Mouse (Mus musculus): ENCODE measurements around the gene Tmem200a. TPM values are rescaled to one million over a fixed set of nuclear protein-coding genes. Genes with fewer than 3 reads are reported as not detected.
A peak's percentile ranks its signal among the peaks of the same experiment; 100 is the strongest.

Tmem200a gene
- polyA plus RNA-seq, 1 experiment from 2014 or later, result 3.0 TPM

GRCm38 (mm10) chr10:25929401-25930150 is 149.3 kb downstream of the Tmem200a start:
- no peak overlapping the region for H3K4me3 ChIP-seq (replicated peaks; ENCODE audit: low read depth, low read length)
- no peak for TF ChIP-seq CTCF (IDR thresholded peaks at IDR 0.05; ENCODE audit: low read depth)
- H3K9me3 ChIP-seq (replicated peaks; ENCODE audit: low read length), result no peaks in the 10 kb centered on the region
- no peak overlapping the region for H3K9ac ChIP-seq (ENCODE audit: low read depth, low read length)
- no peak overlapping the region for H3K27ac ChIP-seq
- no peak overlapping the region for H3K4me2 ChIP-seq (ENCODE audit: low read length)
- no peaks in the 10 kb centered on the region for H3K36me3 ChIP-seq (ENCODE audit: insufficient read depth, low read length)
- H3K27me3 ChIP-seq (ENCODE audit: insufficient read depth, low read length), result no peaks in the 10 kb centered on the region
- H3K4me1 ChIP-seq (replicated peaks; ENCODE audit: insufficient read depth, low read length), result 0 out of 2 replicates have a peak, but pooled peaks cover 7% of the 10 kb centered on the region
- DNase-seq (ENCODE audit: low spot score) (peak; percentile 39), ATAC-seq (replicated peaks; ENCODE audit: low FRiP score, low read depth) (no peak)
- WGBS, result 26% methylated on average over 12 of the region's 12 CpGs

- ATAC-seq (replicated peaks; ENCODE audit: low FRiP score, low read depth) (peak; percentile 61; the same call in 1 of the 2 replicates), DNase-seq (ENCODE audit: low spot score) (peak; percentile 33)
- Histone ChIP-seq H3K36me3 (ENCODE audit: insufficient read depth, low read length) (no peaks in the 10 kb centered on the region), H3K4me1 (replicated peaks; ENCODE audit: insufficient read depth, low read length) (0 out of 2 replicates have a peak, but pooled peaks cover 7% of the 10 kb centered on the region), H3K27me3 (ENCODE audit: insufficient read depth, low read length) (no peaks in the 10 kb centered on the region), H3K9ac (ENCODE audit: low read depth, low read length) (no peak overlapping the region), H3K9me3 (replicated peaks; ENCODE audit: low read length) (no peaks in the 10 kb centered on the region), H3K27ac (no peak overlapping the region), H3K4me2 (ENCODE audit: low read length) (no peak overlapping the region), H3K4me3 (replicated peaks; ENCODE audit: low read depth, low read length) (no peak overlapping the region)
- 20% methylated on average over 8 of the region's 8 CpGs for WGBS
- TF ChIP-seq CTCF (IDR thresholded peaks at IDR 0.05; ENCODE audit: low read depth), result no peak
Observed at GRCm38 (mm10) chr10:25928861-25929368, 149.9 kb downstream of the Tmem200a start.

DNA sequence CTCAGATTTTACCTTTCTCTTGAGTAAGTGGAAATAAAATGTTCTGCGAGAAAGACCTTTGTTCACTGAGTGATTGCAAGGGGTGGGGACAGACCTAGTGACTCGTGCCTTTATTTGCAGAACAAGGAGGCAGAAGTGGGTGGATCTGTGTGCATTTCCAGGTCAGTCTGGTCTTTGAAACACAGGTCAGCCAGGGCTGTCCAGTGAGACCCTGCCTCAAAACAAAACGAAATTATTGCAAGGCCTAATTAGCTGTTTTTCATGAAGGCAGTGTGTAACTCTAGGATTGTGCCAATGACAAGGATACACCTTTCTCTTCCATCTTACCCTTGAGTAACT is 150.4 kb downstream of the Tmem200a start:
- Histone ChIP-seq H3K9me3 (replicated peaks; ENCODE audit: low read length) (no peaks in the 10 kb centered on the region), H3K27ac (no peak overlapping the region), H3K4me2 (ENCODE audit: low read length) (no peak overlapping the region), H3K27me3 (ENCODE audit: insufficient read depth, low read length) (no peaks in the 10 kb centered on the region), H3K9ac (ENCODE audit: low read depth, low read length) (no peak overlapping the region), H3K4me1 (replicated peaks; ENCODE audit: insufficient read depth, low read length) (0 out of 2 replicates have a peak, but pooled peaks cover 7% of the 10 kb centered on the region), H3K4me3 (replicated peaks; ENCODE audit: low read depth, low read length) (no peak overlapping the region), H3K36me3 (ENCODE audit: insufficient read depth, low read length) (no peaks in the 10 kb centered on the region)
- no peak for TF ChIP-seq CTCF (IDR thresholded peaks at IDR 0.05; ENCODE audit: low read depth)
- WGBS, result 19% methylated on average over 3 of the region's 3 CpGs
- no peak for DNase-seq (ENCODE audit: low spot score)
- ATAC-seq (replicated peaks; ENCODE audit: low FRiP score, low read depth), result no peak

- DNase-seq (ENCODE audit: low spot score) (peak; percentile 18), ATAC-seq (replicated peaks; ENCODE audit: low FRiP score, low read depth) (no peak)
- 25% methylated on average over 11 of the region's 11 CpGs for WGBS
- Histone ChIP-seq H3K27ac (no peak overlapping the region), H3K36me3 (ENCODE audit: insufficient read depth, low read length) (no peaks in the 10 kb centered on the region), H3K4me2 (ENCODE audit: low read length) (no peak overlapping the region), H3K9ac (ENCODE audit: low read depth, low read length) (no peak overlapping the region), H3K4me1 (replicated peaks; ENCODE audit: insufficient read depth, low read length) (0 out of 2 replicates have a peak, but pooled peaks cover 7% of the 10 kb centered on the region), H3K27me3 (ENCODE audit: insufficient read depth, low read length) (no peaks in the 10 kb centered on the region), H3K4me3 (replicated peaks; ENCODE audit: low read depth, low read length) (no peak overlapping the region), H3K9me3 (replicated peaks; ENCODE audit: low read length) (no peaks in the 10 kb centered on the region)
- TF ChIP-seq CTCF (IDR thresholded peaks at IDR 0.05; ENCODE audit: low read depth), result no peak
Observed at GRCm38 (mm10) chr10:25927553-25928447, 151.1 kb downstream of the Tmem200a start.

- no peak for DNase-seq (ENCODE audit: low spot score)
- H3K4me1 ChIP-seq (replicated peaks; ENCODE audit: insufficient read depth, low read length), result no peaks in the 10 kb centered on the region
- no peak overlapping the region for H3K4me2 ChIP-seq (ENCODE audit: low read length)
- no peak overlapping the region for H3K9ac ChIP-seq (ENCODE audit: low read depth, low read length)
- H3K4me3 ChIP-seq (replicated peaks; ENCODE audit: low read depth, low read length), result no peak overlapping the region
- H3K27ac ChIP-seq, result no peak overlapping the region
- ATAC-seq (replicated peaks; ENCODE audit: low FRiP score, low read depth), result no peak
- 16% methylated on average over 4 of the region's 4 CpGs for WGBS
- no peaks in the 10 kb centered on the region for H3K27me3 ChIP-seq (ENCODE audit: insufficient read depth, low read length)
- H3K36me3 ChIP-seq (ENCODE audit: insufficient read depth, low read length), result no peaks in the 10 kb centered on the region
- H3K9me3 ChIP-seq (replicated peaks; ENCODE audit: low read length), result no peaks in the 10 kb centered on the region
- TF ChIP-seq CTCF (IDR thresholded peaks at IDR 0.05; ENCODE audit: low read depth), result no peak
Observed at GRCm38 (mm10) chr10:25920640-25921278, 158.1 kb downstream of the Tmem200a start.

- Histone ChIP-seq H3K27ac (no peak overlapping the region), H3K4me1 (replicated peaks; ENCODE audit: insufficient read depth, low read length) (no peaks in the 10 kb centered on the region), H3K36me3 (ENCODE audit: insufficient read depth, low read length) (no peaks in the 10 kb centered on the region), H3K4me3 (replicated peaks; ENCODE audit: low read depth, low read length) (no peak overlapping the region), H3K9ac (ENCODE audit: low read depth, low read length) (no peak overlapping the region), H3K9me3 (replicated peaks; ENCODE audit: low read length) (no peaks in the 10 kb centered on the region), H3K27me3 (ENCODE audit: insufficient read depth, low read length) (no peaks in the 10 kb centered on the region), H3K4me2 (ENCODE audit: low read length) (no peak overlapping the region)
- no peak for TF ChIP-seq CTCF (IDR thresholded peaks at IDR 0.05; ENCODE audit: low read depth)
- WGBS, result 72% methylated on average over 2 of the region's 2 CpGs
- no peak for DNase-seq (ENCODE audit: low spot score)
- ATAC-seq (replicated peaks; ENCODE audit: low FRiP score, low read depth), result no peak
Observed at GRCm38 (mm10) chr10:25918103-25918502, 160.7 kb downstream of the Tmem200a start.

All from kidney, postnatal 0 days (tissue).